Mouse (Mus musculus) lung, embryonic 16.5 days (tissue): ENCODE results near the gene Ppp1r14c. TPM values are rescaled to one million over a fixed set of nuclear protein-coding genes. Genes with fewer than 3 reads are reported as not detected.
A peak's percentile ranks its signal among the peaks of the same experiment; 100 is the strongest.

Experiments
- ATAC-seq: fragments of 200-750 bp; cut with Nextera tagmentation; 2 replicates; pipeline ENCODE4 v1.8.0; 2017; ENCODE audit warnings: low read depth, mild to moderate bottlenecking, moderate library complexity
- H3K27ac ChIP-seq: fragments of 300-500 bp; sonication (generic); 2 replicates; pipeline ENCODE4 v1.5.1; 2014; ENCODE audit warnings: mild to moderate bottlenecking, control low read depth, low read length
- H3K27me3 ChIP-seq: fragments of 300-500 bp; sonication (generic); 2 replicates; pipeline ENCODE4 v1.6.1; 2014; ENCODE audit warnings: low read depth, low read length, mixed read lengths; ENCODE audit not compliant: control insufficient read depth, insufficient read depth
- H3K36me3 ChIP-seq: fragments of 300-500 bp; sonication (generic); 2 replicates; pipeline ENCODE4 v1.6.1; 2014; ENCODE audit warnings: low read length; ENCODE audit not compliant: control insufficient read depth, insufficient read depth
- H3K4me1 ChIP-seq: fragments of 300-500 bp; sonication (generic); replicated peaks from 2 replicates; pipeline ENCODE4 v1.6.1; 2014; ENCODE audit warnings: low read length, mixed read lengths; ENCODE audit not compliant: control insufficient read depth, insufficient read depth
- H3K4me2 ChIP-seq: fragments of 300-500 bp; sonication (generic); 2 replicates; pipeline ENCODE4 v1.6.1; 2014; ENCODE audit warnings: low read depth, low read length, control low read depth
- H3K4me3 ChIP-seq: fragments of 300-500 bp; sonication (generic); 2 replicates; pipeline ENCODE4 v1.5.1; 2014; ENCODE audit warnings: mild to moderate bottlenecking, low read length, control low read depth
- H3K9ac ChIP-seq: fragments of 300-500 bp; sonication (generic); 2 replicates; pipeline ENCODE4 v1.6.1; 2014; ENCODE audit warnings: low read length, control low read depth
- H3K9me3 ChIP-seq: fragments of 300-500 bp; sonication (generic); 2 replicates; pipeline ENCODE4 v1.6.1; 2016; ENCODE audit warnings: low read length; ENCODE audit not compliant: control insufficient read depth
- WGBS: fragments of 180-500 bp; shearing (Covaris S2); extraction: QIAGEN DNeasy Blood & Tissue Kit; methylation state at CpG from one replicate; pipeline ENCODE4 v1.1.7; 2014; 5-methylcytosine and 5-hydroxymethylcytosine counted together
- polyA plus RNA-seq: library from polyadenylated mRNA; unstranded; fragments of >200 nt; fragmentation: Nextera tagmentation; extraction: Ambion mirVana; gene quantifications from 2 replicates; pipeline ENCODE4 v1.2.1, GENCODE M21; 2015

Gene Ppp1r14c
- polyA plus RNA-seq, 1 experiment from 2014 or later, result 125 TPM

DNA sequence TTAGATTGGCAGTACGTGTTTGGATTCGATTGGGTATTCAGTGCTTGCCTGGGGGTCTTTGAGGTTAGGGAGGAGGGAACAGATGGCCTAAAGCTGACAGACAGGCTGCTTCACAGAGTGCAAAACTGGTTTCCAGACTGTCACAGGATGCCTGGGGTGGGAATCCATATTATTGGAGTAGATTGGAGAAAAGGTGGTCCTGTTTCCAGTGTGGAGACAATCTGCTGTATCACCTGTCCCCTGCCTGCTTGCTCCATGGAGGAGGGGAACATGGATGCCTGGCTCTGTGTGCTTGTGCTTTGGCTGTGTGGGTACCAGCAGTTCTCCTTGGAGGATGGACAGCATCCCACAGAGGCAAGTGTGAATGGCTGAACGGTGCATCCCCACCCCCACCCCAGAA lies 45.4 kb downstream of the Ppp1r14c start:
- Histone ChIP-seq H3K4me3 (no peak overlapping the region), H3K27me3 (no peaks in the 10 kb centered on the region), H3K36me3 (no peaks in the 10 kb centered on the region), H3K4me2 (no peak overlapping the region), H3K9ac (no peak overlapping the region), H3K27ac (no peak overlapping the region), H3K4me1 (peaks cover 11% of the 10 kb centered on the region; the same call in 1 of the 2 replicates), H3K9me3 (no peaks in the 10 kb centered on the region)
- WGBS, result 68% methylated on average over 3 of the region's 3 CpGs
- ATAC-seq, result no peak

- ATAC-seq, result no peak
- Histone ChIP-seq H3K36me3 (no peaks in the 10 kb centered on the region), H3K4me2 (no peak overlapping the region), H3K9ac (no peak overlapping the region), H3K27me3 (no peaks in the 10 kb centered on the region), H3K9me3 (no peaks in the 10 kb centered on the region), H3K4me3 (no peak overlapping the region), H3K27ac (no peak overlapping the region), H3K4me1 (peaks cover 11% of the 10 kb centered on the region; the same call in 1 of the 2 replicates)
- WGBS, result 57% methylated on average over 2 of the region's 2 CpGs
These were observed 45.8 kb downstream of the Ppp1r14c start for GRCm38 (mm10) chr10:3411639-3412038.

GRCm38 (mm10) chr10:3414813-3415212 lies 49.0 kb downstream of the Ppp1r14c start:
- no peaks in the 10 kb centered on the region for H3K27me3 ChIP-seq
- no peaks in the 10 kb centered on the region for H3K9me3 ChIP-seq
- 48% methylated on average over 5 of the region's 5 CpGs for WGBS
- no peak overlapping the region for H3K4me2 ChIP-seq
- H3K36me3 ChIP-seq, result no peaks in the 10 kb centered on the region
- H3K4me1 ChIP-seq, result peaks cover 11% of the 10 kb centered on the region; the same call in 1 of the 2 replicates
- peak; percentile 68 for ATAC-seq
- no peak overlapping the region for H3K27ac ChIP-seq
- H3K4me3 ChIP-seq, result no peak overlapping the region
- H3K9ac ChIP-seq, result no peak overlapping the region

- Histone ChIP-seq H3K9ac (no peak overlapping the region), H3K4me3 (no peak overlapping the region), H3K4me2 (no peak overlapping the region), H3K36me3 (no peaks in the 10 kb centered on the region), H3K27me3 (no peaks in the 10 kb centered on the region), H3K4me1 (peaks cover 11% of the 10 kb centered on the region; the same call in 1 of the 2 replicates), H3K27ac (no peak overlapping the region), H3K9me3 (no peaks in the 10 kb centered on the region)
- no peak for ATAC-seq
- WGBS, result 49% methylated on average over 4 of the region's 4 CpGs
These were observed 50.7 kb downstream of the Ppp1r14c start for GRCm38 (mm10) chr10:3416565-3416964.

DNA sequence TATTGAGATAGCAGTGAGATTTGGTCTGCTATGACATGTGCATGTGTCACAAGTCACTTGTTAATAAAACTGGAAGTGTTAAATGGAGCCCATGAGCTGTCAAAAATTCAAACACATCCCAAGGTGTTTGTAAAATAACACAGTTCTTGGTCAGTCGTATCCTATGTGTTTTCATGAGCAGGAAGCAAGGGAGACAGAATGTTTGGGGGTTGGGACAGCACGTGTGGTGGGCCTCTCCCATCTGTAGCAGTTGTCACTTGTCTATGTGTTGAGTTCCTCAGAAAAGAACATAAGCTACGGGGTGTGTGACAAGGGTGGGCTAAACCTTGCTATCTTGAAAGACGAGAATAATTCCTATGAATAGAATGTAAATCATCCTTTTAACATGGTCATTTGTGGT lies 51.6 kb downstream of the Ppp1r14c start:
- no peak overlapping the region for H3K4me2 ChIP-seq

DNA sequence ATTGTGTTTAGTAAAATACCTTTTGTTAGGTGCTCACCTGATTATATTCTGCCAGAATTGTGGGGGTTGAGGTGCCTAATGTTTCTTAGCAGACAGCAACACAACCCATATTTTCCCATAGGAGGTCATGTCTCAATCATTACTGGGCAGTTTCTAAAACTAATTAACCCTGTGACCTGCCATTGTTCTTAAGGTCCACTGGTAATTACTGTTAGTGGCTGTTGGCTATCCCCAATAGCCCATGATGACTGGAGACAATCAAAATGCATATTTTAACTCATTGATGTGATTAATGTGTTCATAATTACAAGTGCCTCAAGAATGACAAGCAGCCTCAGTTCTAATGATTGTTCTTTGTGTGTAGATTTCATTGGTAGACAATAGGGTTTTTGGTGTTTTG lies 58.2 kb downstream of the Ppp1r14c start:
- H3K27me3 ChIP-seq, result no peaks in the 10 kb centered on the region
- no peak overlapping the region for H3K4me2 ChIP-seq
- peaks cover 10% of the 10 kb centered on the region for H3K4me1 ChIP-seq
- no peak overlapping the region for H3K9ac ChIP-seq
- no peaks in the 10 kb centered on the region for H3K9me3 ChIP-seq
- ATAC-seq, result no peak
- H3K36me3 ChIP-seq, result no peaks in the 10 kb centered on the region
- H3K4me3 ChIP-seq, result no peak overlapping the region
- no peak overlapping the region for H3K27ac ChIP-seq

More for the DNA sequence above, 51.6 kb downstream of the Ppp1r14c start:
- no peak overlapping the region for H3K9ac ChIP-seq
- peaks cover 11% of the 10 kb centered on the region; the same call in 1 of the 2 replicates for H3K4me1 ChIP-seq
- WGBS, result 33% methylated on average over 4 of the region's 4 CpGs
- no peaks in the 10 kb centered on the region for H3K36me3 ChIP-seq
- H3K4me3 ChIP-seq, result no peak overlapping the region
- no peak for ATAC-seq
- no peaks in the 10 kb centered on the region for H3K27me3 ChIP-seq
- H3K27ac ChIP-seq, result no peak overlapping the region
- H3K9me3 ChIP-seq, result no peaks in the 10 kb centered on the region

- H3K9me3 ChIP-seq, result no peaks in the 10 kb centered on the region
- H3K9ac ChIP-seq, result no peak overlapping the region
- peaks cover 13% of the 10 kb centered on the region for H3K4me1 ChIP-seq
- H3K36me3 ChIP-seq, result no peaks in the 10 kb centered on the region
- no peak overlapping the region for H3K4me2 ChIP-seq
- H3K27ac ChIP-seq, result 0 out of 2 replicates have a peak overlapping the region, but pooled peaks have one; percentile 6
- peak; percentile 49 for ATAC-seq
- 27% methylated on average over 3 of the region's 3 CpGs for whole genome bisulfite sequencing
- no peak overlapping the region for H3K4me3 ChIP-seq
- no peaks in the 10 kb centered on the region for H3K27me3 ChIP-seq
These were observed 62.0 kb downstream of the Ppp1r14c start for GRCm38 (mm10) chr10:3427689-3428399.

DNA sequence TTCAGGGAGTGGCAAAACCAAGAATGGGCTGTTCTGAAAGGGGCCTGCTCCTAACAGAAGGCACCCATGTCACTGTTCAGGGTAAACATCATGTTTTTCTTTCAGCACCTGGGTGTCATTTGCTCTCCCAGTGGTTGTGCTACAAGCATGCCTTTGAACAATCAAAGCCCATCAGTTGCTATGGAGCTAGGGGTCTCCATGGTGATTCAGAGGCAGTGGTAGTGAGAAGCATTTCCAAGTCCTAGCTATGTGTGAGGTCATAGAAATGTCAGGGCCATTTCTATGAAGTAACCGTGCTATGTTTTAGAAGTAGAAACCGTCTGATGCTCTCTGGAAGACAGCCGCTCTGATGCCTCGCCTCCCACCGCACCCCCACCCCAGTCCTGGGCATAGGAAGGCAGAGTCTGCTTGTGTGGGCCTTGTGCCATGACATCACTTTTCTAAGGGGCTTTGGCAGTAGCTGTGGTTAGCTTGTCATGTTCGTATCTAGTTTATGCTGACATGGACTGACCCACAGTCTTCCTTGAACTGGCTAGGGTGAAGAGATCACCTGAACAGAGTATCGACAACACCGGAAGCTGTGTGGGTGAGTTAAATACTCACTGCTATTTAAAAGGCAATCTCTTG lies 69.1 kb downstream of the Ppp1r14c start:
- WGBS, result 89% methylated on average over 8 of the region's 8 CpGs
- Histone ChIP-seq H3K9ac (no peak overlapping the region), H3K4me2 (no peak overlapping the region), H3K27ac (no peak overlapping the region), H3K27me3 (no peaks in the 10 kb centered on the region), H3K9me3 (peaks cover 9% of the 10 kb centered on the region), H3K4me1 (no peaks in the 10 kb centered on the region; the same call in 1 of the 2 replicates), H3K36me3 (peaks cover 11% of the 10 kb centered on the region), H3K4me3 (no peak overlapping the region)
- no peak for ATAC-seq

DNA sequence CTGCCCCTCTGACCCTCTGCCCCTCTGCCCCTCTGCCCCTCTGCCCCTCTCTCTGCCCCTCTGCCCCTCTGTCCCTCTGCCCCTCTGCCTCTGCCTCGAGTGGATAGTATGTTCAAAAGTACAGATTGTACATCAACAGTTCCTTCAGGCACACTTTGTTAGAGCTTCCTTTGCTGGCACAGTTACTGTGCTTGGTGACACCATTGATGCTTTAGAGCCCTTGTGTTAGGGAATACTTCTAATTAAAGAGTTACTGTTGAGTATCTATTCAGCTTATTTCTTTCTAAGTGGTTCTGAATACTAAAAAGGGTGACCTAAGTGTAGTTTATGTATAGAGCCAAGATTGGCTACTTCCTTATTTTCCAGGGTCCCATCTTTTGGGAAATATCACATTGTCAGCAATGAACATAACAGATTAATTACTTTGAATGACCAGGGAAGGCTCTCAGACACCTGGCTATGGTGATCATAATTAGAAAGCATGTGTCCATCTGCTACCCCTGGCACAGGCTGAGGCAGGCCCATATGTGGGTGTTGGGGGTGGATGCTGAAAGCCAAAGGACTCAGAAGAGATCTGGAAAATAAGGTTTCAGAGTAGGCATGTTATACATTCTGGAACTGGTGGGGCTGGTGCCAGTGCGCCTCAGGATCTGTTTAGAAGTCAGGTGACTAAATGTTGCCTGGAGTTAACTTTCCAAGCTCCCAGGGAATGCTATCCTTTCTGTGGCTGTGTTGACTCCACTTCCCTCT lies 75.0 kb downstream of the Ppp1r14c start:
- H3K4me3 ChIP-seq, result no peak overlapping the region
- no peaks in the 10 kb centered on the region for H3K36me3 ChIP-seq
- no peak overlapping the region for H3K27ac ChIP-seq
- no peaks in the 10 kb centered on the region for H3K4me1 ChIP-seq
- no peaks in the 10 kb centered on the region for H3K9me3 ChIP-seq
- no peak overlapping the region for H3K9ac ChIP-seq
- H3K4me2 ChIP-seq, result no peak overlapping the region
- WGBS, result 44% methylated on average over 2 of the region's 2 CpGs
- no peaks in the 10 kb centered on the region; the same call in 1 of the 2 replicates for H3K27me3 ChIP-seq
- ATAC-seq, result no peak
